Comparison of ENCODE assay signal across 9 mouse cellular contexts in genomic region chr11:67819604-67820003, GRCm38 (mm10). TPM values are rescaled to one million over a fixed set of nuclear protein-coding genes. Genes with fewer than 3 reads are reported as not detected.
A peak's percentile ranks its signal among the peaks of the same experiment; 100 is the strongest.
DNase-seq lines count a peak whose midpoint lies in the region; ATAC-seq and TF ChIP-seq lines count a peak whose summit lies in the region.
"Had no signal": no experiment of that assay in that cellular context is flagged by ENCODE, and none has a peak within 500 bp of the region (broad histone marks: within the 10 kb centered on the region; RNA-seq: fewer than 3 reads in every experiment).

No protein-coding gene starts in this region.

- no peak for ATAC-seq in forebrain, embryonic 12.5 days (ENCODE audit: low FRiP score)
- ATAC-seq in lung, embryonic 15.5 days (ENCODE audit: borderline replicate concordance, extremely low read depth, low FRiP score, low TSS enrichment): no peak

- TF ChIP-seq POLR2A in heart, adult 2 months (IDR thresholded peaks at IDR 0.05; ENCODE audit: insufficient read depth, low read depth, low read length): no peak
- TF ChIP-seq POLR2A in kidney, adult 2 months (IDR thresholded peaks at IDR 0.05; ENCODE audit: low read depth, low read length): no peak

- peak; percentile 75 for TF ChIP-seq CTCF in heart, adult 2 months (IDR thresholded peaks at IDR 0.05)
- peak; percentile 36 for TF ChIP-seq CTCF in kidney, adult 2 months (conservative IDR thresholded peaks at IDR 0.05; ENCODE audit: insufficient read depth, insufficient read length, low read depth, low read length)

- no peaks in the 10 kb centered on the region for H3K27me3 ChIP-seq in heart, adult 2 months (ENCODE audit: control insufficient read depth, insufficient read depth, low read length)
- no peaks in the 10 kb centered on the region for H3K27me3 ChIP-seq in forebrain, embryonic 12.5 days
- H3K27me3 ChIP-seq in kidney, adult 2 months (replicated peaks; ENCODE audit: control insufficient read depth, insufficient read depth, low read length): no peaks in the 10 kb centered on the region
- no peaks in the 10 kb centered on the region for H3K27me3 ChIP-seq in lung, embryonic 15.5 days

- peak overlapping the region; percentile 34 for H3K4me2 ChIP-seq in forebrain, embryonic 12.5 days
- H3K4me2 ChIP-seq in lung, embryonic 15.5 days: peak overlapping the region; percentile 39

- intact Hi-C loops in heart, adult 2 months (cut with DNase I): loop anchor here (2.0 kb wide), 2 partner anchors 35 to 111 kb away; no protein-coding TSS in a partner anchor

- H3K36me3 ChIP-seq in heart, adult 2 months (ENCODE audit: control insufficient read depth, insufficient read depth, low read length): no peaks in the 10 kb centered on the region
- no peaks in the 10 kb centered on the region for H3K36me3 ChIP-seq in forebrain, embryonic 12.5 days (replicated peaks)
- H3K36me3 ChIP-seq in kidney, adult 2 months (ENCODE audit: control insufficient read depth, insufficient read depth, low read length): no peaks in the 10 kb centered on the region
- no peaks in the 10 kb centered on the region for H3K36me3 ChIP-seq in lung, embryonic 15.5 days

- no peak overlapping the region for H3K9ac ChIP-seq in heart, adult 2 months (ENCODE audit: low read depth, low read length)
- H3K9ac ChIP-seq in forebrain, embryonic 12.5 days: no peak overlapping the region
- no peak overlapping the region for H3K9ac ChIP-seq in lung, embryonic 15.5 days

- H3K27ac ChIP-seq in heart, adult 2 months: no peak overlapping the region
- no peak overlapping the region for H3K27ac ChIP-seq in forebrain, embryonic 12.5 days
- no peak overlapping the region for H3K27ac ChIP-seq in kidney, adult 2 months (ENCODE audit: insufficient read depth, low read depth, low read length)
- H3K27ac ChIP-seq in lung, embryonic 15.5 days: no peak overlapping the region

- no peaks in the 10 kb centered on the region for H3K9me3 ChIP-seq in forebrain, embryonic 12.5 days
- H3K9me3 ChIP-seq in lung, embryonic 15.5 days: no peaks in the 10 kb centered on the region

- H3K4me1 ChIP-seq in heart, adult 2 months (ENCODE audit: control insufficient read depth, insufficient read depth, low read length): no peaks in the 10 kb centered on the region
- H3K4me1 ChIP-seq in forebrain, embryonic 12.5 days: peaks cover 3% of the 10 kb centered on the region; the same call in 1 of the 2 replicates
- H3K4me1 ChIP-seq in kidney, adult 2 months (ENCODE audit: control insufficient read depth, insufficient read depth, low read length): no peaks in the 10 kb centered on the region; the same call in 1 of the 2 replicates
- peaks cover 2% of the 10 kb centered on the region; the same call in 1 of the 2 replicates for H3K4me1 ChIP-seq in lung, embryonic 15.5 days

- H3K4me3 ChIP-seq in heart, adult 2 months: no peak overlapping the region
- H3K4me3 ChIP-seq in forebrain, embryonic 12.5 days (replicated peaks): no peak overlapping the region
- H3K4me3 ChIP-seq in kidney, adult 2 months (ENCODE audit: insufficient read depth, low read depth, low read length): no peak overlapping the region
- H3K4me3 ChIP-seq in lung, embryonic 15.5 days: no peak overlapping the region

- no peak for TF ChIP-seq EP300 in heart, adult 2 months (IDR thresholded peaks at IDR 0.05; ENCODE audit: insufficient read depth, low read depth, low read length)

- H3K79me2 ChIP-seq in heart, adult 2 months (replicated peaks; ENCODE audit: control insufficient read depth, insufficient read depth, low read length): no peaks in the 10 kb centered on the region

- WGBS in heart, adult 2 months: 8% methylated on average over 5 of the region's 5 CpGs
- 19% methylated on average over 5 of the region's 5 CpGs for WGBS in forebrain, embryonic 12.5 days
- WGBS in kidney, adult 2 months: 8% methylated on average over 5 of the region's 5 CpGs
- 8% methylated on average over 5 of the region's 5 CpGs for WGBS in lung, embryonic 15.5 days

- no peak for DNase-seq in heart, adult 2 months
- DNase-seq in heart, adult 18-20 months: no peak
- DNase-seq in MN1 (ENCODE audit: low spot score): peak; percentile 13
- DNase-seq in kidney, adult 2 months: peak; percentile 33
- DNase-seq in right cerebral cortex, postnatal 14 days: peak; percentile 62
- DNase-seq in gastrocnemius, adult 8-10 months (ENCODE audit: low spot score in 2 of 2): no peak

RNA-seq across cellular contexts. Expression of gene Dhrs7c, which starts 21.6 kb away (rescaled TPM):
- 100 to 1,000 TPM; 178 to 217 TPM for total RNA-seq in heart, adult 2 months (2021)
- 214 and 333 TPM in 2 replicates for polyA plus RNA-seq in heart, adult 2 months (2012; rRNA removed)
- total RNA-seq in heart, adult 18-20 months (2021): 100 to 1,000 TPM; 210 to 223 TPM
- not detected in 2 replicates for polyA plus RNA-seq in forebrain, embryonic 12.5 days (2016; fragmentation: Nextera tagmentation; extraction: Ambion mirVana)
- 1.6 TPM in 1 of 2 replicates, not detected in the other for polyA plus RNA-seq in kidney, adult 2 months (2012; rRNA removed)
- 0.64 and 0.67 TPM in 2 replicates for polyA plus RNA-seq in lung, embryonic 15.5 days (2015; fragmentation: Nextera tagmentation; extraction: Ambion mirVana)
- total RNA-seq in gastrocnemius, adult 8-10 months (2022): 100 to 1,000 TPM; 266 to 400 (median 349) TPM
- total RNA-seq: liver, adult 2 months had no signal
- polyA plus RNA-seq: liver, adult 2 months had no signal

RNA-seq across cellular contexts. Expression of gene Gsg1l2, which starts 45.2 kb away (rescaled TPM):
- not detected for total RNA-seq in heart, adult 2 months (2021)
- polyA plus RNA-seq in heart, adult 2 months (2012; rRNA removed): not detected in 2 replicates
- not detected for total RNA-seq in heart, adult 18-20 months (2021)
- not detected in 2 replicates for polyA plus RNA-seq in forebrain, embryonic 12.5 days (2016; fragmentation: Nextera tagmentation; extraction: Ambion mirVana)
- polyA plus RNA-seq in kidney, adult 2 months (2012; rRNA removed): not detected in 2 replicates
- not detected in 2 replicates for polyA plus RNA-seq in lung, embryonic 15.5 days (2015; fragmentation: Nextera tagmentation; extraction: Ambion mirVana)
- total RNA-seq in gastrocnemius, adult 8-10 months (2022): not detected
- total RNA-seq: liver, adult 2 months had no signal
- polyA plus RNA-seq: liver, adult 2 months had no signal

RNA-seq across cellular contexts. Expression of gene Glp2r, which starts 48.7 kb away (rescaled TPM):
- not detected for total RNA-seq in heart, adult 2 months (2021)
- not detected in 2 replicates for polyA plus RNA-seq in heart, adult 2 months (2012; rRNA removed)
- not detected for total RNA-seq in heart, adult 18-20 months (2021)
- not detected in 2 replicates for polyA plus RNA-seq in forebrain, embryonic 12.5 days (2016; fragmentation: Nextera tagmentation; extraction: Ambion mirVana)
- 0.01 TPM in 1 of 2 replicates, not detected in the other for polyA plus RNA-seq in kidney, adult 2 months (2012; rRNA removed)
- 0.13 and 0.37 TPM in 2 replicates for polyA plus RNA-seq in lung, embryonic 15.5 days (2015; fragmentation: Nextera tagmentation; extraction: Ambion mirVana)
- under 1 TPM in 3 of 4 experiments, not detected in 1; 0.16 to 0.58 (median 0.46) TPM for total RNA-seq in gastrocnemius, adult 8-10 months (2022)
- polyA plus RNA-seq: liver, adult 2 months had no signal

Comparison
In these comparisons a context has a peak if more than half of its experiments do, and no peak if none do; other contexts are left out.
1. DNase-seq: peak in MN1 (single experiment), kidney, adult 2 months (single experiment) and right cerebral cortex, postnatal 14 days (single experiment); none in heart, adult 2 months (0 of 2), heart, adult 18-20 months (0 of 2) and gastrocnemius, adult 8-10 months (0 of 2).
2. RNA of gene Dhrs7c, which starts 21.6 kb away (polyA plus RNA-seq): 214 to 333 TPM in heart, adult 2 months; 1.6 TPM in kidney, adult 2 months, 0.64 to 0.67 TPM in lung, embryonic 15.5 days and not detected in forebrain, embryonic 12.5 days; every median in the first group is over 10 times any median in the second.